ENCODE assay signal across 1 mouse cellular context in the genomic region with DNA sequence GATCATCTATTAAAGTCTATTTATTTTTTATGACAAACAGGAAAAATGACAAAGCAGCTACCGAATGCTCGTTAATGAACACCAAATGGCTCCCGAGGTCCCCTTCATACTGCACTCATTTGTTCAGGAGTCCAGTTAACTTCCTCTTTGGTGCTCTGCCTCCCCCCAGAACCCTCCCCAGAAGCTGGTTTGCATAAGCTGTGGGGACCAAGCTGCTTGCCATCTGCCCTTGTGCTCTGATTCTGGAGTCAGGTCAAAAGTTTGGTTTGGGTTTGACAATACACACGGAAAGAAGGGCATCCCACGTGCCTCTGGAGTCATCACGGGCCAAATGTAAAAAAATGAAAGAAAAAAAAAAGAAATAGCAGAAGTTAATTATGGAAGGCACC.
TF ChIP-seq lines count a peak whose summit lies in the region.

No protein-coding gene starts in this region.

TF ChIP-seq in CH12.LX, 34 proteins besides CTCF, POLR2A, EP300 and RAD21 (continued from another document):
- TF ChIP-seq RCOR1 (conservative IDR thresholded peaks at IDR 0.05; ENCODE audit: low read depth, low read length) (peak; percentile 68; the same call in 1 of the 2 replicates), USF1 (IDR thresholded peaks at IDR 0.05; ENCODE audit: low read depth, low read length) (no peak; the same call in 1 of the 2 replicates)
